Mouse (Mus musculus) embryonic facial prominence, embryonic 12.5 days (tissue): ENCODE measurements around the gene Aire. TPM values are rescaled to one million over a fixed set of nuclear protein-coding genes. Genes with fewer than 3 reads are reported as not detected.
"Not testable (repeated sequence)": the region's sequence is repeated elsewhere in the genome, so short reads cannot be mapped to it uniquely, and the experiment has no call there.

ENCODE experiments used
- ATAC-seq: fragments of 200-750 bp; cut with Nextera tagmentation; 2 replicates; pipeline ENCODE4 v1.8.0; 2017; ENCODE audit not compliant: insufficient number of reproducible peaks, insufficient read depth, low FRiP score, low TSS enrichment
- H3K27ac ChIP-seq: fragments of 300-500 bp; sonication (generic); 2 replicates; pipeline ENCODE4 v1.5.1; 2016; ENCODE audit warnings: mild to moderate bottlenecking
- H3K27me3 ChIP-seq: fragments of 300-500 bp; sonication (generic); 2 replicates; pipeline ENCODE4 v1.6.1; 2016; ENCODE audit warnings: mild to moderate bottlenecking, moderate library complexity
- H3K36me3 ChIP-seq: fragments of 300-500 bp; sonication (generic); 2 replicates; pipeline ENCODE4 v1.6.1; 2016; ENCODE audit warnings: mild to moderate bottlenecking
- H3K4me1 ChIP-seq: fragments of 300-500 bp; sonication (generic); 2 replicates; pipeline ENCODE4 v1.6.1; 2016
- H3K4me2 ChIP-seq: fragments of 300-500 bp; sonication (generic); replicated peaks from 2 replicates; pipeline ENCODE4 v1.6.1; 2016; ENCODE audit warnings: mild to moderate bottlenecking, moderate library complexity
- H3K4me3 ChIP-seq: fragments of 300-500 bp; sonication (generic); 2 replicates; pipeline ENCODE4 v1.5.1; 2016; ENCODE audit warnings: mild to moderate bottlenecking
- H3K9ac ChIP-seq: fragments of 300-500 bp; sonication (generic); 2 replicates; pipeline ENCODE4 v1.6.1; 2016; ENCODE audit warnings: mild to moderate bottlenecking, moderate library complexity
- H3K9me3 ChIP-seq: fragments of 300-500 bp; sonication (generic); 2 replicates; pipeline ENCODE4 v1.6.1; 2016; ENCODE audit warnings: mild to moderate bottlenecking, moderate library complexity
- WGBS: fragments of 180-500 bp; shearing (Covaris S2); methylation state at CpG from one replicate; pipeline ENCODE4 v1.1.7; 2016; 5-methylcytosine and 5-hydroxymethylcytosine counted together
- polyA plus RNA-seq: library from polyadenylated mRNA; unstranded; fragments of >200 nt; fragmentation: Nextera tagmentation; extraction: Ambion mirVana; gene quantifications from 2 replicates; pipeline ENCODE4 v1.2.1, GENCODE M21; 2016

The Aire gene
- polyA plus RNA-seq, 1 experiment from 2014 or later: 0.17 TPM

- WGBS: 71% methylated on average over 4 of the region's 4 CpGs
- ATAC-seq: no peak
- H3K4me2 ChIP-seq: no peak overlapping the region
Observed at GRCm38 (mm10) chr10:78046388-78046787, 3.0 kb upstream of the Aire start.

GRCm38 (mm10) chr10:78044531-78044930 is 1.1 kb upstream of the Aire start:
- 67% methylated on average over 1 of the region's 1 CpGs for WGBS
- Histone ChIP-seq H3K4me3 (no peak overlapping the region), H3K27me3 (no peaks in the 10 kb centered on the region), H3K9ac (no peak overlapping the region), H3K4me1 (0 out of 2 replicates have a peak, but pooled peaks cover 9% of the 10 kb centered on the region), H3K9me3 (no peaks in the 10 kb centered on the region), H3K27ac (no peak overlapping the region), H3K36me3 (no peaks in the 10 kb centered on the region), H3K4me2 (no peak overlapping the region)
- no peak for ATAC-seq

More at GRCm38 (mm10) chr10:78046388-78046787, 3.0 kb upstream of the Aire start:
- no peak overlapping the region for H3K4me3 ChIP-seq
- no peak overlapping the region for H3K9ac ChIP-seq
- H3K27ac ChIP-seq: no peak overlapping the region
- H3K36me3 ChIP-seq: no peaks in the 10 kb centered on the region
- H3K4me1 ChIP-seq: 0 out of 2 replicates have a peak, but pooled peaks cover 9% of the 10 kb centered on the region
- no peaks in the 10 kb centered on the region for H3K27me3 ChIP-seq
- H3K9me3 ChIP-seq: no peaks in the 10 kb centered on the region

GRCm38 (mm10) chr10:78042697-78043405 is 559 bp downstream of the Aire start:
- Histone ChIP-seq H3K4me2 (peak overlapping the region; percentile 44), H3K36me3 (no peaks in the 10 kb centered on the region), H3K4me3 (peak overlapping the region; percentile 10), H3K4me1 (0 out of 2 replicates have a peak, but pooled peaks cover 9% of the 10 kb centered on the region), H3K27ac (no peak overlapping the region), H3K27me3 (no peaks in the 10 kb centered on the region), H3K9ac (no peak overlapping the region), H3K9me3 (no peaks in the 10 kb centered on the region)
- WGBS: 52% methylated on average over 14 of the region's 14 CpGs
- no peak for ATAC-seq

- Histone ChIP-seq H3K36me3 (no peaks in the 10 kb centered on the region), H3K4me1 (0 out of 2 replicates have a peak, but pooled peaks cover 9% of the 10 kb centered on the region), H3K27ac (no peak overlapping the region), H3K9me3 (no peaks in the 10 kb centered on the region), H3K4me2 (no peak overlapping the region), H3K27me3 (no peaks in the 10 kb centered on the region), H3K4me3 (no peak overlapping the region), H3K9ac (no peak overlapping the region)
- ATAC-seq: no peak
- 31% methylated on average over 7 of the region's 7 CpGs for WGBS
Observed at GRCm38 (mm10) chr10:78042096-78042495, 1.3 kb downstream of the Aire start.

GRCm38 (mm10) chr10:78041647-78042046 is 1.8 kb downstream of the Aire start, which contains the start of gene Dnmt3l:
Gene Dnmt3l, plus strand, starts transcription at chr10:78041947.
- WGBS: 90% methylated on average over 5 of the region's 5 CpGs
- Histone ChIP-seq H3K4me2 (no peak within 1 kb of the TSS), H3K27ac (no peak within 1 kb of the TSS), H3K36me3 (no peaks in the 10 kb centered on the region), H3K9me3 (no peaks in the 10 kb centered on the region), H3K9ac (no peak within 1 kb of the TSS), H3K4me3 (no peak within 1 kb of the TSS), H3K4me1 (0 out of 2 replicates have a peak, but pooled peaks cover 9% of the 10 kb centered on the region), H3K27me3 (no peaks in the 10 kb centered on the region)
- no peak for ATAC-seq

- 85% methylated on average over 4 of the region's 4 CpGs for WGBS
- H3K4me3 ChIP-seq: no peak overlapping the region
- no peak overlapping the region for H3K4me2 ChIP-seq
- H3K9me3 ChIP-seq: no peaks in the 10 kb centered on the region
- no peaks in the 10 kb centered on the region for H3K27me3 ChIP-seq
- ATAC-seq: no peak
- H3K27ac ChIP-seq: no peak overlapping the region
- no peak overlapping the region for H3K9ac ChIP-seq
- no peaks in the 10 kb centered on the region for H3K36me3 ChIP-seq
- H3K4me1 ChIP-seq: no peaks in the 10 kb centered on the region
Observed at GRCm38 (mm10) chr10:78037139-78037538, 6.3 kb downstream of the Aire start.

- H3K36me3 ChIP-seq: no peaks in the 10 kb centered on the region
- no peak overlapping the region for H3K9ac ChIP-seq
- H3K4me2 ChIP-seq: no peak overlapping the region
- no peaks in the 10 kb centered on the region for H3K4me1 ChIP-seq
- no peak for ATAC-seq
- no peak overlapping the region for H3K27ac ChIP-seq
- no peak overlapping the region for H3K4me3 ChIP-seq
- no peaks in the 10 kb centered on the region for H3K27me3 ChIP-seq
- 80% methylated on average over 2 of the region's 2 CpGs for WGBS
- H3K9me3 ChIP-seq: no peaks in the 10 kb centered on the region
Observed at GRCm38 (mm10) chr10:78031987-78032386, 11.4 kb downstream of the Aire start.

GRCm38 (mm10) chr10:78029080-78029479 is 14.3 kb downstream of the Aire start:
- Histone ChIP-seq H3K27me3 (no peaks in the 10 kb centered on the region), H3K4me1 (no peaks in the 10 kb centered on the region), H3K4me3 (no peak overlapping the region), H3K9ac (no peak overlapping the region), H3K27ac (no peak overlapping the region), H3K9me3 (no peaks in the 10 kb centered on the region), H3K36me3 (no peaks in the 10 kb centered on the region), H3K4me2 (no peak overlapping the region)
- 54% methylated on average over 1 of the region's 1 CpGs for WGBS
- no peak for ATAC-seq

- H3K36me3 ChIP-seq: no peaks in the 10 kb centered on the region
- no peak overlapping the region for H3K9ac ChIP-seq
- WGBS: 6% methylated on average over 5 of the region's 5 CpGs
- H3K4me1 ChIP-seq: no peaks in the 10 kb centered on the region
- H3K27me3 ChIP-seq: no peaks in the 10 kb centered on the region
- 0 out of 2 replicates have a peak, but pooled peaks have one; percentile 41 for ATAC-seq
- H3K27ac ChIP-seq: no peak overlapping the region
- no peaks in the 10 kb centered on the region for H3K9me3 ChIP-seq
- H3K4me2 ChIP-seq: no peak overlapping the region
- H3K4me3 ChIP-seq: no peak overlapping the region
Observed at GRCm38 (mm10) chr10:78028129-78028528, 15.3 kb downstream of the Aire start.

- not testable (repeated sequence) for H3K36me3 ChIP-seq, H3K27me3 ChIP-seq, H3K9ac ChIP-seq, H3K4me3 ChIP-seq, H3K27ac ChIP-seq, H3K4me2 ChIP-seq, H3K4me1 ChIP-seq, ATAC-seq, H3K9me3 ChIP-seq
- 74% methylated on average over 6 of the region's 8 CpGs for WGBS
Observed at GRCm38 (mm10) chr10:78025453-78025852, 18.0 kb downstream of the Aire start.

- H3K27ac ChIP-seq, H3K9ac ChIP-seq, H3K4me2 ChIP-seq, H3K4me3 ChIP-seq, H3K4me1 ChIP-seq, H3K36me3 ChIP-seq, H3K27me3 ChIP-seq, H3K9me3 ChIP-seq: not testable (repeated sequence)
- peak; percentile 41; the same call in 1 of the 2 replicates for ATAC-seq
- 95% methylated on average over 7 of the region's 11 CpGs for WGBS
Observed at GRCm38 (mm10) chr10:78019984-78020383, 23.4 kb downstream of the Aire start.

GRCm38 (mm10) chr10:78019291-78019690 is 24.1 kb downstream of the Aire start:
- H3K4me2 ChIP-seq: no peak overlapping the region
- no peaks in the 10 kb centered on the region for H3K9me3 ChIP-seq
- H3K36me3 ChIP-seq: no peaks in the 10 kb centered on the region
- 83% methylated on average over 4 of the region's 4 CpGs for WGBS
- H3K4me3 ChIP-seq: no peak overlapping the region
- H3K27me3 ChIP-seq: no peaks in the 10 kb centered on the region
- H3K27ac ChIP-seq: no peak overlapping the region
- ATAC-seq: peak; percentile 69; the same call in 1 of the 2 replicates
- no peak overlapping the region for H3K9ac ChIP-seq
- H3K4me1 ChIP-seq: no peaks in the 10 kb centered on the region
